Mouse (Mus musculus): ENCODE data around the gene Wfdc8.

Gene Wfdc8

GRCm38 (mm10) chr2:164562391-164563188 lies 50.8 kb downstream of the Wfdc8 start, which contains the start of gene Wfdc2:
TSS of gene Wfdc2 (plus strand) at chr2:164562413.
- no peak for DNase-seq

GRCm38 (mm10) chr2:164560106-164560505 lies 53.3 kb downstream of the Wfdc8 start:
- no peak for DNase-seq

- no peak for DNase-seq
Observed at GRCm38 (mm10) chr2:164558991-164559645, 54.3 kb downstream of the Wfdc8 start.

GRCm38 (mm10) chr2:164558426-164558825 lies 55.0 kb downstream of the Wfdc8 start:
- DNase-seq = no peak

- DNase-seq = no peak
Observed at GRCm38 (mm10) chr2:164551502-164551901, 61.9 kb downstream of the Wfdc8 start.

- no peak for DNase-seq
Observed at GRCm38 (mm10) chr2:164550895-164551269, 62.5 kb downstream of the Wfdc8 start.

GRCm38 (mm10) chr2:164549963-164550894 lies 63.2 kb downstream of the Wfdc8 start:
- DNase-seq = no peak

GRCm38 (mm10) chr2:164549338-164549737 lies 64.1 kb downstream of the Wfdc8 start:
- no peak for DNase-seq
